ENCODE assay signal across 9 mouse cellular contexts in the genomic region with DNA sequence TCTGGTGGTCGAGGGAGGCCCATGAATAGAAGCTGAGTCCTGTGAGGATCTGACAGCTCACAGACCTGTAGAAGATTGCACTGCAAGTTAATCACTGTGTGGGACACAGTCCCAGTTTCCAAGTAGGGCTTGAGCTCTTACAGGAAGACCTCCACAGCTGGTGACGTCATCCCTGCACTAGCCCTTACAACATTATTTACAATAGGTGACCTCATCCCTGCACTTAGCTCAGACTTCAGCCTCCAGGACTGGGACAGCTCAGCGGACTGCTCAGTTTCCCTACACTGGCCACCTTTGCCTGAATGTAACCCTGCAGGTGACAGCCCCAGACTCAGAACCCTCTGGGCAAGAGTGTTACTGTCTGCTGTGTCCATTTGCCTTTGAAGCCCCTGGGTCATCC.
DNase-seq lines count a peak whose midpoint lies in the region; ATAC-seq and TF ChIP-seq lines count a peak whose summit lies in the region.
"Had no signal": no experiment of that assay in that cellular context is flagged by ENCODE, and none has a peak within 500 bp of the region (broad histone marks: within the 10 kb centered on the region; RNA-seq: fewer than 3 reads in every experiment).

No protein-coding gene starts in this region.

- no peaks in the 10 kb centered on the region for H3K27me3 ChIP-seq in embryonic facial prominence, embryonic 14.5 days (replicated peaks; ENCODE audit: control insufficient read depth, insufficient read depth, low read length)
- no peaks in the 10 kb centered on the region for H3K27me3 ChIP-seq in embryonic facial prominence, embryonic 10.5 days (replicated peaks; ENCODE audit: low read depth, poor library complexity, severe bottlenecking)
- H3K27me3 ChIP-seq in liver, embryonic 12.5 days (replicated peaks): no peaks in the 10 kb centered on the region
- H3K27me3 ChIP-seq in stomach, embryonic 16.5 days (ENCODE audit: control insufficient read depth, insufficient read depth, low read length): no peaks in the 10 kb centered on the region

- H3K4me3 ChIP-seq in embryonic facial prominence, embryonic 14.5 days (ENCODE audit: low read depth, low read length): no peak overlapping the region
- H3K4me3 ChIP-seq in embryonic facial prominence, embryonic 10.5 days: no peak overlapping the region
- H3K4me3 ChIP-seq in lung, adult 2 months (replicated peaks; ENCODE audit: extremely low read depth, low read depth, low read length): no peak overlapping the region
- H3K4me3 ChIP-seq in liver, embryonic 12.5 days: no peak overlapping the region
- H3K4me3 ChIP-seq in stomach, embryonic 16.5 days (replicated peaks; ENCODE audit: low read length): no peak overlapping the region

- H3K4me2 ChIP-seq in embryonic facial prominence, embryonic 14.5 days (ENCODE audit: low read depth, low read length): no peak overlapping the region
- no peak overlapping the region for H3K4me2 ChIP-seq in liver, embryonic 12.5 days
- no peak overlapping the region for H3K4me2 ChIP-seq in stomach, embryonic 16.5 days (ENCODE audit: low read depth, low read length)

- DNase-seq in embryonic facial prominence, embryonic 14.5 days (ENCODE audit: low spot score): peak; percentile 41
- DNase-seq in embryonic facial prominence, embryonic 10.5 days (ENCODE audit: low spot score): no peak
- peak; percentile 15 to 39 for DNase-seq in lung, adult 18-20 months
- DNase-seq in lung, adult 2 months: no peak
- no peak for DNase-seq in left cerebral cortex, adult 11 months (ENCODE audit: low spot score)
- no peak for DNase-seq in embryo, embryonic 9.5 days (ENCODE audit: extremely low spot score)

- TF ChIP-seq CTCF in lung, adult 2 months (IDR thresholded peaks at IDR 0.05; ENCODE audit: insufficient read depth, low read length): no peak

- ATAC-seq in embryonic facial prominence, embryonic 14.5 days (ENCODE audit: low read depth): peak; percentile 18; the same call in 1 of the 2 replicates
- ATAC-seq in liver, embryonic 12.5 days: peak; percentile 75
- ATAC-seq in stomach, embryonic 16.5 days (ENCODE audit: insufficient read depth, low FRiP score): peak; percentile 56; the same call in 1 of the 2 replicates
- ATAC-seq: inflammation-experienced regulatory T-cells, adult 6 months had no signal

- H3K9me3 ChIP-seq in embryonic facial prominence, embryonic 14.5 days (ENCODE audit: control insufficient read depth, low read length): no peaks in the 10 kb centered on the region
- no peaks in the 10 kb centered on the region for H3K9me3 ChIP-seq in embryonic facial prominence, embryonic 10.5 days
- no peaks in the 10 kb centered on the region for H3K9me3 ChIP-seq in liver, embryonic 12.5 days (replicated peaks)
- no peaks in the 10 kb centered on the region for H3K9me3 ChIP-seq in stomach, embryonic 16.5 days (replicated peaks; ENCODE audit: control insufficient read depth, low read length)

- H3K9ac ChIP-seq in embryonic facial prominence, embryonic 14.5 days (ENCODE audit: low read depth, low read length): no peak overlapping the region
- H3K9ac ChIP-seq in liver, embryonic 12.5 days: no peak overlapping the region
- H3K9ac ChIP-seq in stomach, embryonic 16.5 days (ENCODE audit: low read length): no peak overlapping the region

- H3K36me3 ChIP-seq in embryonic facial prominence, embryonic 14.5 days (ENCODE audit: control insufficient read depth, insufficient read depth, low read length): peaks cover 5% of the 10 kb centered on the region; the same call in 1 of the 2 replicates
- no peaks in the 10 kb centered on the region; the same call in 1 of the 2 replicates for H3K36me3 ChIP-seq in embryonic facial prominence, embryonic 10.5 days (replicated peaks)
- H3K36me3 ChIP-seq in liver, embryonic 12.5 days: no peaks in the 10 kb centered on the region
- H3K36me3 ChIP-seq in stomach, embryonic 16.5 days (ENCODE audit: control insufficient read depth, insufficient read depth, low read length): no peaks in the 10 kb centered on the region

- 78% methylated on average over 3 of the region's 3 CpGs for WGBS in embryonic facial prominence, embryonic 14.5 days
- 74% methylated on average over 3 of the region's 3 CpGs for WGBS in embryonic facial prominence, embryonic 10.5 days
- WGBS in lung, adult 2 months: 57% methylated on average over 3 of the region's 3 CpGs
- 59% methylated on average over 3 of the region's 3 CpGs for WGBS in liver, embryonic 12.5 days (ENCODE audit: insufficient replicate concordance)
- WGBS in stomach, embryonic 16.5 days: 39% methylated on average over 3 of the region's 3 CpGs

- no peak overlapping the region for H3K27ac ChIP-seq in embryonic facial prominence, embryonic 14.5 days (replicated peaks; ENCODE audit: low read depth, low read length)
- no peak overlapping the region for H3K27ac ChIP-seq in embryonic facial prominence, embryonic 10.5 days (replicated peaks)
- no peak overlapping the region for H3K27ac ChIP-seq in liver, embryonic 12.5 days
- no peak overlapping the region for H3K27ac ChIP-seq in stomach, embryonic 16.5 days (ENCODE audit: low read length)

- H3K4me1 ChIP-seq in embryonic facial prominence, embryonic 14.5 days (ENCODE audit: control insufficient read depth, insufficient read depth, low read length): no peaks in the 10 kb centered on the region
- peaks cover 6% of the 10 kb centered on the region; the same call in 1 of the 2 replicates for H3K4me1 ChIP-seq in embryonic facial prominence, embryonic 10.5 days
- H3K4me1 ChIP-seq in lung, adult 2 months (ENCODE audit: control insufficient read depth, insufficient read depth, low read length): no peaks in the 10 kb centered on the region
- H3K4me1 ChIP-seq in liver, embryonic 12.5 days: no peaks in the 10 kb centered on the region
- H3K4me1 ChIP-seq in stomach, embryonic 16.5 days (ENCODE audit: control insufficient read depth, insufficient read depth, low read length): peaks cover 7% of the 10 kb centered on the region

- TF ChIP-seq POLR2A in lung, adult 2 months (IDR thresholded peaks at IDR 0.05; ENCODE audit: borderline replicate concordance, extremely low read depth, low read depth, low read length): no peak

Comparison
In these comparisons a context has a peak if more than half of its experiments do, and no peak if none do; other contexts are left out.
1. DNase-seq: peak in embryonic facial prominence, embryonic 14.5 days (single experiment) and lung, adult 18-20 months (2 of 2); none in embryonic facial prominence, embryonic 10.5 days (single experiment), lung, adult 2 months (single experiment), left cerebral cortex, adult 11 months (single experiment) and embryo, embryonic 9.5 days (single experiment).
2. ATAC-seq: peak in every context shown above with its lines; median percentile 75 in liver, embryonic 12.5 days; 56 in stomach, embryonic 16.5 days; 18 in embryonic facial prominence, embryonic 14.5 days.